Mouse (Mus musculus): ENCODE measurements around the gene Arvcf. TPM values are rescaled to one million over a fixed set of nuclear protein-coding genes. Genes with fewer than 3 reads are reported as not detected.

Gene Arvcf
- polyA plus RNA-seq, 1 experiment from 2014 or later = 8.7 TPM

GRCm38 (mm10) chr16:18416837-18417236 lies 68.9 kb downstream of the Arvcf start:
- Histone ChIP-seq H3K9ac (ENCODE audit: low read length) (0 out of 2 replicates have a peak overlapping the region, but pooled peaks have one; percentile 35), H3K4me2 (replicated peaks; ENCODE audit: low read depth) (peak overlapping the region; percentile 8; the same call in 1 of the 2 replicates), H3K36me3 (ENCODE audit: control insufficient read depth, insufficient read depth, low read length) (peaks cover 3% of the 10 kb centered on the region; the same call in 1 of the 2 replicates), H3K4me1 (replicated peaks; ENCODE audit: control insufficient read depth, insufficient read depth) (peaks cover 4% of the 10 kb centered on the region), H3K4me3 (ENCODE audit: low read depth, low read length) (no peak overlapping the region), H3K27me3 (ENCODE audit: control insufficient read depth, insufficient read depth, low read length) (no peaks in the 10 kb centered on the region), H3K27ac (replicated peaks) (peak overlapping the region; percentile 90), H3K9me3 (ENCODE audit: control insufficient read depth, low read length) (no peaks in the 10 kb centered on the region)
- TF ChIP-seq EP300 (optimal IDR thresholded peaks at IDR 0.05) = no peak
- no peak for TF ChIP-seq CTCF (IDR thresholded peaks at IDR 0.05; ENCODE audit: low read depth)
- DNase-seq (ENCODE audit: low spot score) (no peak), ATAC-seq (ENCODE audit: low FRiP score, low TSS enrichment) (no peak)
- 62% methylated on average over 3 of the region's 3 CpGs for WGBS

GRCm38 (mm10) chr16:18417491-18417890 lies 69.5 kb downstream of the Arvcf start:
- ATAC-seq (ENCODE audit: low FRiP score, low TSS enrichment) (no peak), DNase-seq (ENCODE audit: low spot score) (no peak)
- H3K9me3 ChIP-seq (ENCODE audit: control insufficient read depth, low read length) = no peaks in the 10 kb centered on the region
- no peak overlapping the region for H3K27ac ChIP-seq (replicated peaks)
- no peak overlapping the region for H3K4me3 ChIP-seq (ENCODE audit: low read depth, low read length)
- no peak overlapping the region for H3K9ac ChIP-seq (ENCODE audit: low read length)
- H3K4me1 ChIP-seq (replicated peaks; ENCODE audit: control insufficient read depth, insufficient read depth) = peaks cover 4% of the 10 kb centered on the region
- TF ChIP-seq CTCF (IDR thresholded peaks at IDR 0.05; ENCODE audit: low read depth) = no peak
- no peak for TF ChIP-seq EP300 (optimal IDR thresholded peaks at IDR 0.05)
- WGBS = 93% methylated on average over 5 of the region's 5 CpGs
- no peaks in the 10 kb centered on the region for H3K27me3 ChIP-seq (ENCODE audit: control insufficient read depth, insufficient read depth, low read length)
- H3K4me2 ChIP-seq (replicated peaks; ENCODE audit: low read depth) = no peak overlapping the region
- peaks cover 3% of the 10 kb centered on the region; the same call in 1 of the 2 replicates for H3K36me3 ChIP-seq (ENCODE audit: control insufficient read depth, insufficient read depth, low read length)

- Histone ChIP-seq H3K36me3 (ENCODE audit: control insufficient read depth, insufficient read depth, low read length) (peaks cover 3% of the 10 kb centered on the region; the same call in 1 of the 2 replicates), H3K27ac (replicated peaks) (no peak overlapping the region), H3K9me3 (ENCODE audit: control insufficient read depth, low read length) (no peaks in the 10 kb centered on the region), H3K4me2 (replicated peaks; ENCODE audit: low read depth) (no peak overlapping the region), H3K4me3 (ENCODE audit: low read depth, low read length) (no peak overlapping the region), H3K4me1 (replicated peaks; ENCODE audit: control insufficient read depth, insufficient read depth) (peaks cover 4% of the 10 kb centered on the region), H3K9ac (ENCODE audit: low read length) (no peak overlapping the region), H3K27me3 (ENCODE audit: control insufficient read depth, insufficient read depth, low read length) (no peaks in the 10 kb centered on the region)
- ATAC-seq (ENCODE audit: low FRiP score, low TSS enrichment) (no peak), DNase-seq (ENCODE audit: low spot score) (no peak)
- WGBS = 85% methylated on average over 4 of the region's 4 CpGs
- TF ChIP-seq CTCF (IDR thresholded peaks at IDR 0.05; ENCODE audit: low read depth) (no peak), EP300 (optimal IDR thresholded peaks at IDR 0.05) (no peak)
Observed at GRCm38 (mm10) chr16:18418756-18419602, 71.0 kb downstream of the Arvcf start.

- 77% methylated on average over 1 of the region's 1 CpGs for WGBS
- Histone ChIP-seq H3K4me3 (ENCODE audit: low read depth, low read length) (no peak overlapping the region), H3K36me3 (ENCODE audit: control insufficient read depth, insufficient read depth, low read length) (peaks cover 3% of the 10 kb centered on the region; the same call in 1 of the 2 replicates), H3K9me3 (ENCODE audit: control insufficient read depth, low read length) (no peaks in the 10 kb centered on the region), H3K27ac (replicated peaks) (no peak overlapping the region), H3K4me2 (replicated peaks; ENCODE audit: low read depth) (no peak overlapping the region), H3K9ac (ENCODE audit: low read length) (no peak overlapping the region), H3K27me3 (ENCODE audit: control insufficient read depth, insufficient read depth, low read length) (no peaks in the 10 kb centered on the region), H3K4me1 (replicated peaks; ENCODE audit: control insufficient read depth, insufficient read depth) (peaks cover 4% of the 10 kb centered on the region)
- ATAC-seq (ENCODE audit: low FRiP score, low TSS enrichment) (no peak), DNase-seq (ENCODE audit: low spot score) (no peak)
- TF ChIP-seq CTCF (IDR thresholded peaks at IDR 0.05; ENCODE audit: low read depth) (no peak), EP300 (optimal IDR thresholded peaks at IDR 0.05) (no peak)
Observed at GRCm38 (mm10) chr16:18419603-18420026, 71.6 kb downstream of the Arvcf start.

- Histone ChIP-seq H3K9me3 (ENCODE audit: control insufficient read depth, low read length) (no peaks in the 10 kb centered on the region), H3K4me1 (replicated peaks; ENCODE audit: control insufficient read depth, insufficient read depth) (peaks cover 4% of the 10 kb centered on the region), H3K27me3 (ENCODE audit: control insufficient read depth, insufficient read depth, low read length) (no peaks in the 10 kb centered on the region), H3K27ac (replicated peaks) (no peak overlapping the region), H3K4me3 (ENCODE audit: low read depth, low read length) (no peak overlapping the region), H3K36me3 (ENCODE audit: control insufficient read depth, insufficient read depth, low read length) (peaks cover 3% of the 10 kb centered on the region; the same call in 1 of the 2 replicates), H3K9ac (ENCODE audit: low read length) (no peak overlapping the region), H3K4me2 (replicated peaks; ENCODE audit: low read depth) (no peak overlapping the region)
- no peak for TF ChIP-seq CTCF (IDR thresholded peaks at IDR 0.05; ENCODE audit: low read depth)
- TF ChIP-seq EP300 (optimal IDR thresholded peaks at IDR 0.05) = no peak
- 71% methylated on average over 3 of the region's 3 CpGs for WGBS
- no peak for DNase-seq (ENCODE audit: low spot score)
- ATAC-seq (ENCODE audit: low FRiP score, low TSS enrichment) = no peak
Observed at GRCm38 (mm10) chr16:18420571-18420970, 72.6 kb downstream of the Arvcf start.
